Mouse (Mus musculus) ovary, adult 10 weeks (tissue): ENCODE results near the gene Ifi44. TPM values are rescaled to one million over a fixed set of nuclear protein-coding genes. Genes with fewer than 3 reads are reported as not detected.

ENCODE experiments used
- polyA plus RNA-seq: library from polyadenylated mRNA; stranded (reverse); fragments of 350-450 nt; fragmentation: Illumina TruSeq; extraction: RNeasy Lipid Tissue Mini Kit (QIAGEN cat#74804); gene quantifications from one replicate; pipeline ENCODE4 v1.2.3, GENCODE M21; 2014

Gene Ifi44
- polyA plus RNA-seq, result 16.3 TPM

GRCm38 (mm10) chr3:151749737-151750136 is at the start of gene Ifi44:
Gene Ifi44 (minus strand): TSS chr3:151749960.

Other genes starting within 250 kb of the Ifi44 start
- not detected for gene Ifi44l, start 12.9 kb upstream of the Ifi44 start, polyA plus RNA-seq
- 101 TPM for gene Ptgfr, start 87.7 kb upstream of the Ifi44 start, polyA plus RNA-seq